Mouse (Mus musculus) layer of hippocampus, postnatal 10 days (tissue): ENCODE measurements at regions not wholly inside any gene's neighbourhood (a gene's known extent, or its start where the extent isn't known, plus 50 kb on each side); places are given as distances from the start of the nearest gene placed in this dataset.

Experiments used
- DNase-seq, 2 experiments: peaks; one replicate each; pipeline ENCODE4 v3.0.0; 2021; ENCODE audit warnings: low spot score in 2 of 2

GRCm38 (mm10) chr10:126176759-126177473, 210.9 kb downstream of the Lrig3 start:
- DNase-seq = no peak

GRCm38 (mm10) chr10:126182386-126182785, 216.4 kb downstream of the Lrig3 start:
- no peak for DNase-seq

DNA sequence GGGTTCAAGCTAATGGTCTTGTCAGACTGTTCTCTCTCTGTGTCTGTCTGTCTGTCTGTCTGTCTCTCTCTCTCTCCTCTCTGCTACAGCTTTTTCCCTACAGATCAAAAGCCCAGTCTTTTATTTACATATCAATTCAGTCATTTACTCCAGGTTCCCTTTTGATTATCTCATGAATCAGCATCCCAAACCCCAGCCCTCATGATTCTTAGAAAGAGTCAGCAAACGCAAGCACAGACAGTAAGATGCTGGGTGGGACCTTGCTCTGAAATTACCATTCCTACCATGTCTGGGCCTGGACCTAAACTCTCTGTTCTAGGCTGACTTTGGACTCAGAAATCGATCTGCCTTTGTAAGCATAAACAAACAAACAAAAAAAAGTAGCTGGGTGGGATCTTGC, 218.0 kb downstream of the Lrig3 start:
- no peak for DNase-seq

- peak in 1 of 2 experiments; percentile 14 for DNase-seq
Measured at GRCm38 (mm10) chr10:126185410-126185809, 219.4 kb downstream of the Lrig3 start.

DNA sequence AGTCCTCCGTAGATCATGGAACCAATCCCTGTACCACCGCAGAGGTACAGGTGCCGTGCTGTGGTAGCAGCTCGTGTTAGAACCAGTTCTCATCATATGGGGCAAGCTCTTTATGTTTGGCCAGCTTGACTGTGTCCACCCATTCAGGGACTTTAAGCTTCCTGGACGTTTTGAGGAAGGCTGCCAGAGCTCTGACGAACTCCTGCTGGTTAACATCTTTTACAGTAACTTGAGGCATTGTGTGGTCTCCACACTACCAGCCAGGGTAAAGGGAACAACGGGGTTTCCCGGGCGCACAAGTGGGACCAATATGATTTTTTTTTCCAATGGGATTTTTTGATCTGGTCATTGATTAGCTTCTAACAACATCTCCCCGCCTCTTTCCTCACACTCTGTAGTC, 220.1 kb downstream of the Lrig3 start:
- DNase-seq = no peak

DNA sequence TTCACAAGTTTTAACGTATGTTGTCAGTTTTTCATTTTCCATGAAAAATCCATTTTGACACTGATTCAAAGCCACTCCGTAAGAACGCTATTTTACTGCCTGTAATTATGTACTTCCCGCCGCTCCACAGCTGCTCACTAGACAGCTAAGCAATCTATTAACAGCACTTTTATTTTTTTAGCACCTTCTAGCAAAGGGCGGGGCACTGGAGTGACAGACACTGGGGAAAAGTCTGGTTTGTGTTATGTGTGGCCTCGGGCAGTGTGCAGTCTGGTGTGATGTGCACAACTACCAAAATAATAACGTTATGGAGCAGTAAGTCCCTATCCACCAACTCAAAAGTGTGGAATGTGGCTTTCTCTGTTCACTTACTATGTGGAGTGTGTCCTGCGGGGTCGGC, 223.0 kb downstream of the Lrig3 start:
- no peak for DNase-seq
